Mouse (Mus musculus) kidney, adult 10 weeks (tissue): ENCODE data around the gene Olfr1472. TPM values are rescaled to one million over a fixed set of nuclear protein-coding genes. Genes with fewer than 3 reads are reported as not detected.

ENCODE experiments used
- polyA plus RNA-seq: library from polyadenylated mRNA; stranded (reverse); fragments of 350-450 nt; fragmentation: Illumina TruSeq; extraction: RNeasy Lipid Tissue Mini Kit (QIAGEN cat#74804); gene quantifications from one replicate; pipeline ENCODE4 v1.2.3, GENCODE M21; 2014; ENCODE audit warnings: low read depth, low replicate concordance

The Olfr1472 gene
- polyA plus RNA-seq, result not detected

DNA sequence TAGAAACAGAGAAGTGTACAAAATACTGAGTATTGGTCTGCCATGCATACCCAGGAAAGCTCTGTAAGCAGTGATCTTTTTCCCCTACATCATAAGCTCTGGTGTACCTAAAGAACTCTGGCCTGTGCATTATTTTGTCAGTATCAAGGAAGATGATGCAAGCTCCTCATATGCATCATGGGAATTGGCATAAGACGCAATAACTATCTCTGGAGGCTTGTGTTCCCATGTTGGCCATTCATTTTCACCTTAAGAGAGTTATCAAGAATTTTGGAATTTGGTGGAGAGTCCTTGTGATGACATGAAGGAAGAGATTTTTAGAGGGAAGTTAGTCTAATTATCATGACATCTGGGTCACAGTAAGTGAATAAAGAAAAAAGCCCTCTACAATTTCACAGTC, at the start of gene Olfr1472:
Olfr1472 (minus strand) TSS at position 101 of the 400 bp plus-strand sequence.

DNA sequence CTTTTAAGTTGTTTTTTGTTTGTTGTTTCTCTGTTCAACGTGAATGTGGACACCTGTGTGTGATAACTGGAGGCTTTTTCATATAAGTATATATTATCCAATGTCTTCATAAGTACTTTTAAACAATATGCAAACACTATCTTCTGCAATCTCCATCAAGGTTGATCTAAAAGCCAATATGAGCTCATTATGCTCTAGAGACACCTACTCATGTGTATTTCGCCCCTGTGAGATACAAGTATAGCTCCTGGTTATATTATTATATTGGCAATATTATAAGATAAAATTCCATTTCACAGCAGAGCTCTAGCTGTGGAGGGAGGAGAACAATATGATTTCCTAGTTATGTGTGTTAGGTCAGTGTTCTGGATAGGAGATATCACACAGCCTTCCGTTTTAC, 44.4 kb upstream of the Olfr1472 start, which contains the start of gene Olfr1477:
Olfr1477 (plus strand) TSS at position 301 of the 400 bp plus-strand sequence.

DNA sequence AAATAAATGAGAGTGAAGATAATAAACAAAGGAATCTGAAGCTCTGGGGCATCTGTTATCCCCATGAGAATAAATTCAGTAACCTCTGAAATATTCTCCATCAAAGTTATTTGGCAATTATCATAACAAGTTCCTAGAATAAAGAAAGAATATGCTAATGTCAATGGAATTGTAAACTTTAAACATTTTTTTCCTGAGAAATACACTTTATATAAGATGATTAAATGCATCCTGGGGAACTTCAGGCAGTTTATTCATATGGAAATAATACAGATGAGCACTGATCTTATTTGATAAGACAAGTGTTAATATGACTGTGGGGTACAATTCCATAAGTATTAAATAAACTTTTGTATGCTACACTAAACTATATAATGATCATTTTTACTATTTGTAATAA, 24.2 kb upstream of the Olfr1472 start, which contains the start of gene Olfr1475:
Olfr1475 (minus strand) TSS at position 101 of the 400 bp plus-strand sequence.

DNA sequence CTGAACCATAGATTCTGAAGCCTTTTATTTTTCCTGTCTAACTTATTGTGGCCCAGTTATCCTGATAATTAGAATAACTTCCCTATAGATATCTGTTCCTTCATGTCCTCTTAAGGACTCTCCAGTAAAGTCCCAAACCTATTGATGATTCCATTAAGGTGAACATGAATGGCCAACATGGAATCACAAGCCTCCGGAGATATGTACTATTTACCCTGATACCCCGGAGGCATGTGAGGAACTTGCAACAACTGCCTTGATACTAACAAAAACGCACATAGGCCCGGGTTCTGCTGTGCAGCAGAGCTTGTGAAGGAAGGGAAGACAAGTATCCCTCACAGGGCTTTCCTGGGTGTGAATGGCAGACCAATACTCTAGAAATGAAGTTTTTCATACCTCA, 13.4 kb upstream of the Olfr1472 start, which contains the start of gene Olfr1474:
Olfr1474 (plus strand) TSS at position 301 of the 400 bp plus-strand sequence.

DNA sequence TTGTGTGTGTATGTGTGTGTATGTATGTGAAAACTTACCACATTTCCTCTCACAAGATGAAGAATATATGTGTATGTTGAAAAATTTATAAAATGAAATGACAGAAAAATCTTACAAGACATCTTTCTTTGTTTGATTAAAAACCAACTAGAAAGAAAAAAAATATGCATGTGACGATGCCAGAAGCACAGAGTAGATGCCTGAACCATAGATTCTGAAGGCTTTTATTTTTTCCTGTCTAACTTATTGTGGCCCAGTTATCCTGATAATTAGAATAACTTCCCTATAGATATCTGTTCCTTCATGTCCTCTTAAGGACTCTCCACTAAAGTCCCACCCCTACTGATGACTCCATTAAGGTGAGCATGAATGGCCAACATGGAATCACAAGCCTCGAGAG, 12.8 kb downstream of the Olfr1472 start, which contains the start of gene Olfr1471:
Olfr1471 (plus strand) TSS at position 301 of the 400 bp plus-strand sequence.

DNA sequence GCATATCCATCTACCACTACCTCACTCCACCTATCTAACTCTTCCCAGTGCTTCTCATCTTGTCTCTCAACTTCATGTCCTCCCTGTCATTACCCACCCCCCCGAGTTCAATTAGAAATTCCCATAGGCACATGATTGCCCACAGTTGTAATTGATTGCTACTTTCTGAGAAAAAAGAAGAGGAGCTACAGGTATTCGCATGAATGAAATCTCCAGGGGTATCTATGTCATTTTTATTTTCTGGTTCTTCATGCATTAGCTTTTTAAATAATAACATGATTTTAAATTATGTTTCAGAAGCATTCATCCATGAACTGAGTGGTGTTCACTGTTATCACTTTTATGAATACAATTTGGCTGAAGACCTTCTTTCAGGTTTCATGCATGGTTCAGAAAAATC, 48.3 kb downstream of the Olfr1472 start, which contains the start of gene Olfr1469:
Olfr1469 (plus strand) TSS at position 301 of the 400 bp plus-strand sequence.

Other genes with a start within 250 kb of the Olfr1472 start
- gene Olfr1463, start 224.8 kb downstream of the Olfr1472 start, polyA plus RNA-seq, result not detected
- gene Olfr1465, start 140.5 kb downstream of the Olfr1472 start, polyA plus RNA-seq, result not detected
- not detected for gene Olfr1466, start 117.2 kb downstream of the Olfr1472 start, polyA plus RNA-seq
- not detected for gene Olfr1467, start 93.8 kb downstream of the Olfr1472 start, polyA plus RNA-seq
- not detected for gene Olfr1469, start 48.2 kb downstream of the Olfr1472 start, polyA plus RNA-seq
- not detected for gene Olfr1471, start 12.7 kb downstream of the Olfr1472 start, polyA plus RNA-seq
- gene Olfr1474, start 13.5 kb upstream of the Olfr1472 start, polyA plus RNA-seq, result not detected
- not detected for gene Olfr1475, start 24.1 kb upstream of the Olfr1472 start, polyA plus RNA-seq
- not detected for gene Olfr1477, start 44.5 kb upstream of the Olfr1472 start, polyA plus RNA-seq
- gene Olfr1480, start 71.8 kb upstream of the Olfr1472 start, polyA plus RNA-seq, result not detected
- gene Olfr1484, start 127.4 kb upstream of the Olfr1472 start, polyA plus RNA-seq, result not detected
- gene Olfr1487, start 161.3 kb upstream of the Olfr1472 start, polyA plus RNA-seq, result not detected
- gene Olfr1489, start 175.5 kb upstream of the Olfr1472 start, polyA plus RNA-seq, result not detected
- gene Olfr1490, start 195.0 kb upstream of the Olfr1472 start, polyA plus RNA-seq, result not detected
- not detected for gene Olfr1491, start 241.2 kb upstream of the Olfr1472 start, polyA plus RNA-seq